23 mouse cellular contexts compared by ENCODE assay signal in the genomic region with DNA sequence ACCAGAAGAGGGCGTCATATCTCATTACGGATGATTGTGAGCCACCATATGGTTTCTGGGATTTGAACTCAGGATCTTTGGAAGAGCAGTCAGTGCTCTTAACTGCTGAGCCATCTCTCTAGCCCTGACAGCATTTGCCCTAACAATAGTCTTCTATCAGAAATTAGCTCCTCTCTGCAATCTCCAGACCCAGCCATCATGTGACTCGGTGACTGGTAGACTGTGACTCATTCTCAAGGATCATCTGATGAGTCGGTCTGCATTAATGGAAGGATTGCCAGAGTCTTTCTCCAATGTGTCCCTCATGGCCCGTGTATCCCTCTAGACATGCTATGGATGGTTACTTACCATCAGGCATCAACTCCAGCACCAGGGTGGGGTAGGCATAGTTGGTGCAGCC. TPM values are rescaled to one million over a fixed set of nuclear protein-coding genes. Genes with fewer than 3 reads are reported as not detected.
"Had no signal": no experiment of that assay in that cellular context is flagged by ENCODE, and none has a peak within 500 bp of the region (broad histone marks: within the 10 kb centered on the region; RNA-seq: fewer than 3 reads in every experiment).

No protein-coding gene starts in this region.

RNA-seq across cellular contexts. Expression of a gene that starts 38.7 kb away (rescaled TPM):
- polyA plus RNA-seq: limb, embryonic 10.5 days; limb, embryonic 11.5 days; limb, embryonic 12.5 days; limb, embryonic 13.5 days; limb, embryonic 14.5 days; limb, embryonic 15.5 days; liver, adult 2 months; liver, postnatal 0 days; lung, adult 2 months; lung, embryonic 14.5 days; lung, embryonic 15.5 days; lung, embryonic 16.5 days; macrophage; midbrain, embryonic 10.5 days; midbrain, embryonic 11.5 days; midbrain, embryonic 12.5 days; midbrain, embryonic 13.5 days; midbrain, embryonic 14.5 days; midbrain, embryonic 15.5 days; midbrain, embryonic 16.5 days; neural tube, embryonic 11.5 days; neural tube, embryonic 12.5 days; neural tube, embryonic 13.5 days had no signal
